Mouse (Mus musculus) stomach, embryonic 15.5 days (tissue): ENCODE measurements at regions not wholly inside any gene's neighbourhood (a gene's known extent, or its start where the extent isn't known, plus 50 kb on each side); places are given as distances from the start of the nearest gene placed in this dataset.

Experiments used
- ATAC-seq: fragments of 200-750 bp; cut with Nextera tagmentation; 2 replicates; pipeline ENCODE4 v1.8.0; 2017; ENCODE audit warnings: low read depth, moderate number of reproducible peaks, moderate TSS enrichment; ENCODE audit not compliant: insufficient read depth, low FRiP score
- H3K27ac ChIP-seq: fragments of 300-500 bp; sonication (generic); 2 replicates; pipeline ENCODE4 v1.5.1; 2015; ENCODE audit warnings: mild to moderate bottlenecking, inconsistent platforms
- H3K27me3 ChIP-seq: fragments of 300-500 bp; sonication (generic); replicated peaks from 2 replicates; pipeline ENCODE4 v1.6.1; 2015; ENCODE audit warnings: inconsistent platforms
- H3K36me3 ChIP-seq: fragments of 300-500 bp; sonication (generic); 2 replicates; pipeline ENCODE4 v1.6.1; 2015; ENCODE audit warnings: inconsistent platforms
- H3K4me1 ChIP-seq: fragments of 300-500 bp; sonication (generic); 2 replicates; pipeline ENCODE4 v1.6.1; 2015; ENCODE audit warnings: inconsistent platforms
- H3K4me2 ChIP-seq: fragments of 300-500 bp; sonication (generic); 2 replicates; pipeline ENCODE4 v1.6.1; 2015; ENCODE audit warnings: mild to moderate bottlenecking, inconsistent platforms
- H3K4me3 ChIP-seq: fragments of 300-500 bp; sonication (generic); replicated peaks from 2 replicates; pipeline ENCODE4 v1.5.1; 2015; ENCODE audit warnings: inconsistent platforms
- H3K9ac ChIP-seq: fragments of 300-500 bp; sonication (generic); 2 replicates; pipeline ENCODE4 v1.6.1; 2015; ENCODE audit warnings: inconsistent platforms
- H3K9me3 ChIP-seq: fragments of 300-500 bp; sonication (generic); 2 replicates; pipeline ENCODE4 v1.6.1; 2016; ENCODE audit warnings: inconsistent platforms
- WGBS: fragments of 180-500 bp; shearing (Covaris S2); methylation state at CpG from one replicate; pipeline ENCODE4 v1.1.7; 2015; 5-methylcytosine and 5-hydroxymethylcytosine counted together

DNA sequence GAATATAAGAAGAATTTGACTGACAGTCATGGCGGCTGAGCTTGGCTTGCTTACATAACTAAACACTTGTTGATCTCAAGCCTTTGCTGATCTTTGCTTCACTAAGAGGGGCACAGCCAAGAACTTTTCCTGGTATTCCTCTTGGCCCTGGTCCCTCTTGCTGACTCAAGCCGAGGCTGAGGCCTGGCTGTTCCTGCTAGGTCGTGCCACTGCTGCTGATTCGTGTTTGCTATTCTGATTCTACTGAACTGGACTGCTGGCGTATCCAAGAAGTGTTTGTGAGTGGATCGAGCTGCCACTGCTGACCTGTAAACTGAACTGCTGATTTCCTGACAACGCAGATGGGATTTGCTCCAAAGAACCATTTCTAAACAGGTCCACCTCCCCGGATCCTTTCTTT lies 57.2 kb upstream of the Irf2bp2 start:
- no peaks in the 10 kb centered on the region; the same call in 1 of the 2 replicates for H3K4me1 ChIP-seq
- H3K4me3 ChIP-seq: no peak overlapping the region
- H3K27ac ChIP-seq: no peak overlapping the region
- H3K36me3 ChIP-seq: no peaks in the 10 kb centered on the region
- no peak for ATAC-seq
- H3K9ac ChIP-seq: no peak overlapping the region
- no peaks in the 10 kb centered on the region for H3K9me3 ChIP-seq
- H3K4me2 ChIP-seq: no peak overlapping the region
- WGBS: 77% methylated on average over 8 of the region's 8 CpGs
- H3K27me3 ChIP-seq: no peaks in the 10 kb centered on the region

DNA sequence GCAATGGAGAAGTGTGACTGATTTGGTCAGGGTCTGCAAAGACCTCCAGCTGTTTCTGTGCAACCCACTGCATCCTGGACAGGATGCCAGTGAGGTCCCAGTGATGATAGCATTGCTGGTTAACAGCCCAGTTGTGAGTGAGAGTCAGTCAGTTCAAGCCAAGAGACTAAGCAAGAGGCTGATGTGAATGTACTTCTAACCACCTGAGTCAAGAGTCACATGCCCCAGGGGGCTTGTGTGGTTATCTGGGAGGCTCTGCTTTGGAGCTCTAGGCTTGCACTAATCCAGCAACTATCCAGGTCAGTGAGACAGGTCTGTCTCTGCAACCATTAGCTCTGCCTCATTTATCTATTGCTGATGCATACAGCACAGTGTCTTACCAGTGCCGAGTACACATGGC lies 55.5 kb upstream of the Irf2bp2 start:
- H3K4me3 ChIP-seq: no peak overlapping the region
- H3K9me3 ChIP-seq: no peaks in the 10 kb centered on the region
- H3K4me2 ChIP-seq: no peak overlapping the region
- ATAC-seq: no peak
- H3K36me3 ChIP-seq: no peaks in the 10 kb centered on the region
- no peaks in the 10 kb centered on the region; the same call in 1 of the 2 replicates for H3K4me1 ChIP-seq
- no peak overlapping the region for H3K27ac ChIP-seq
- H3K27me3 ChIP-seq: no peaks in the 10 kb centered on the region
- H3K9ac ChIP-seq: no peak overlapping the region
- 92% methylated on average over 1 of the region's 1 CpGs for WGBS

DNA sequence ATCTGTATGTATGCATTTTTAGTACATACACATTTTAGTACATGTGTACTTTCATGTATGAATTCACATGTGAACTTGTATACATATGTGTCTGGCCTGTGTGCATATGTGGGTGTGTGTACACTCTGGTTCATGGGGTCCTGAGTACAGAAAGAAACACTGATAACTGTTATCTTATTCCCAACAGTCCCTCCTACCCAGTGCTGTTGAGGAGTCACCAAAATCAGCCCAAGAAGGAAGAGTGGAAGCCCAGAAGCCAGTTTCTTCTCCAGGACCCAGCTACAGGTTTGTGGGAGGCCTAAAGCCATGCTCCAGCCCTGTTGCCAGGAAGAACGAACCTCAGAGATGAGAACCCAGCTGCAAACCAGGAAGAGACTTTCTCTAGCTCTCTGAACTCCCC lies 53.6 kb upstream of the Irf2bp2 start:
- H3K27ac ChIP-seq: no peak overlapping the region
- H3K4me1 ChIP-seq: no peaks in the 10 kb centered on the region; the same call in 1 of the 2 replicates
- no peaks in the 10 kb centered on the region for H3K9me3 ChIP-seq
- H3K27me3 ChIP-seq: no peaks in the 10 kb centered on the region
- no peak overlapping the region for H3K9ac ChIP-seq
- no peak overlapping the region for H3K4me2 ChIP-seq
- 55% methylated on average over 1 of the region's 1 CpGs for WGBS
- no peaks in the 10 kb centered on the region for H3K36me3 ChIP-seq
- H3K4me3 ChIP-seq: no peak overlapping the region
- ATAC-seq: 0 out of 2 replicates have a peak, but pooled peaks have one; percentile 10

GRCm38 (mm10) chr8:126646604-126647311 lies 53.0 kb upstream of the Irf2bp2 start:
- Histone ChIP-seq H3K9ac (no peak overlapping the region), H3K9me3 (no peaks in the 10 kb centered on the region), H3K4me2 (no peak overlapping the region), H3K4me1 (no peaks in the 10 kb centered on the region; the same call in 1 of the 2 replicates), H3K27me3 (no peaks in the 10 kb centered on the region), H3K27ac (peak overlapping the region; percentile 45; the same call in 1 of the 2 replicates), H3K4me3 (no peak overlapping the region), H3K36me3 (no peaks in the 10 kb centered on the region)
- 46% methylated on average over 8 of the region's 8 CpGs for WGBS
- ATAC-seq: no peak

DNA sequence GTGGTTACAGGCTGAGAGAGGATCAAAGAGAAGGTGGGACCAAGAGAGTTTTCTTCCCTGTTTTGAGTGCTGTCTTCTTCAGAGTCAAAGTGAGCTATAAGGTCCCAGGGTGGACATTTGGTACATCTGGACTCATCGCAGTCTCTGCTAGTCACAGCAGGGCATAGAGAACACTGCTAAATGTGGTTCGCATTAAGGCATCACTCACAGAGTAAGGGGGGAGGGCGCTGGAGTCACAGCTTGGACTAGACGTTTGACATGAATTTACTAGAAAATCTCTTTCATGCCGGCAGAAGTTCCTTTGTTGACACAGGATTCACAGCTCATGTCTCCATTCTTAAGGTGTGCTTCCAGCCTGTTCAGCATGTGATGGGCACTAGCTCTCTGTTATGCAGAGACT lies 50.4 kb upstream of the Irf2bp2 start:
- no peaks in the 10 kb centered on the region for H3K9me3 ChIP-seq

More for the DNA sequence above, 50.4 kb upstream of the Irf2bp2 start:
- H3K4me2 ChIP-seq: no peak overlapping the region
- no peak for ATAC-seq
- no peak overlapping the region for H3K9ac ChIP-seq
- no peaks in the 10 kb centered on the region; the same call in 1 of the 2 replicates for H3K4me1 ChIP-seq
- 57% methylated on average over 5 of the region's 5 CpGs for WGBS
- no peak overlapping the region for H3K4me3 ChIP-seq
- H3K27ac ChIP-seq: no peak overlapping the region
- H3K27me3 ChIP-seq: no peaks in the 10 kb centered on the region
- H3K36me3 ChIP-seq: no peaks in the 10 kb centered on the region
